Mouse (Mus musculus): Measurements from ENCODE around the gene Ear6. TPM values are rescaled to one million over a fixed set of nuclear protein-coding genes. Genes with fewer than 3 reads are reported as not detected.

Ear6 gene
- total and polyA plus RNA-seq, 2 experiments from 2014 or later: not detected

DNA sequence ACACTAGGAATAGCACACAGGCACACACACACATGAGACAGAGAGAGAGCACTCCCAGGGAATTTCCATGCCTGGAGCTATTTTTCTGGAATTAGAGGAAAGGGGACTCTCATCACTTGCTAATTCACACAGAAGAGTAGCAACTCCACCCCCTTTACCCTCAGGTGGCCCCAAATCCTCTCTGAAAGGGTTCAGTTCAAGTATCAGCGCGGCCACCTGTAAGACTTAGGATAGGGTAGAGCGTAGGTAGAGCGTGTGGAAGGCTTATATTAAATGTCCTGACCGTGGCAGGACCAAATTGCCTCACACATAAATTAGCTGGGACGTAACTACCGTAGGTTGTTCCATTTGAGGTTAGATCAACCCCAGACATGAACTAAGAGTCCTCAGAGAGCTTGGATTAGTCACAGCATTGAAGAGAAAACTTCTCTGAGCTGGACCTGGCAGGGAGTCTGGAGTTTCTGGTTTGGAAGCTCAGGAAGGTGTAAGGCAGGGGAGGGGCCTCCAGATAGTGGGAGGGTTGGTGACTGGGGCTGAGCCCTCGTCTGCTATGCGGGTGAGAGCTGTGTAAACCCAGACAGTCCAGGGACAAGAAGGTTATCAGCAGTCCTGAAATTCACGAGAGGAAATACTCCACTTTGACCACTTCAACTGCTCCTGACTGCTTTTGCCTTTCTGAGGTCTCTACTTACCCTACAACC, 39.7 kb downstream of the Ear6 start:
- 23% methylated on average over 10 of the region's 10 CpGs for WGBS
- Histone ChIP-seq H3K4me2 (ENCODE audit: low read depth) (no peak overlapping the region), H3K36me3 (ENCODE audit: insufficient read depth) (peaks cover 52% of the 10 kb centered on the region), H3K4me3 (ENCODE audit: low read depth, low read length) (no peak overlapping the region), H3K9me3 (ENCODE audit: low read length) (no peaks in the 10 kb centered on the region), H3K4me1 (ENCODE audit: insufficient read depth) (no peaks in the 10 kb centered on the region), H3K9ac (no peak overlapping the region), H3K27me3 (ENCODE audit: insufficient read depth, low read length) (no peaks in the 10 kb centered on the region), H3K27ac (ENCODE audit: low read depth, low read length) (no peak overlapping the region)
- no peak for ATAC-seq
- no peak for DNase-seq
- no peak for TF ChIP-seq CTCF (IDR thresholded peaks at IDR 0.05; ENCODE audit: low read depth)

DNA sequence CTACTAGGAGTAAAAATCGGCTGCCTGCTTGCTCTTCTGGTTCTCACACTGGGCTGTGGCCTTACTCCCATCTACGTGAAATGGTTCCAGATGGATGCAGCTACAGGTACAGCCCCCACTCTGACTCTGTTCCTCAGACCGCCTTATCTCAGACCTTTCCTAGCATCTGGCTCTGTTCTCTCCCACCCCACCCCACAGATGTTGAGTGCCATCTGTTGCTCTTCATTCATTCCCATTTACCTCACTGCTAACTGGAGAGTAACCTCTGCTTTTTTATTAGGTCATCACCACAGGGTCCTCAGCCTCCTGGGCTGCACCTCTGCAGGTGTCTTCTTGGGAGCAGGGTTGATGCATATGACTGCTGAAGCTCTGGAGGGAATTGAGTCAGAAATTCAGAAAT, 40.3 kb downstream of the Ear6 start:
- no peak for ATAC-seq

GRCm38 (mm10) chr14:51895071-51895470, 41.6 kb downstream of the Ear6 start:
- 83% methylated on average over 14 of the region's 14 CpGs for WGBS
- H3K9ac ChIP-seq: no peak overlapping the region
- no peak for TF ChIP-seq CTCF (IDR thresholded peaks at IDR 0.05; ENCODE audit: low read depth)
- H3K27me3 ChIP-seq (ENCODE audit: insufficient read depth, low read length): no peaks in the 10 kb centered on the region
- H3K4me3 ChIP-seq (ENCODE audit: low read depth, low read length): no peak overlapping the region
- ATAC-seq: peak; percentile 10; the same call in 1 of the 2 replicates
- no peak overlapping the region for H3K27ac ChIP-seq (ENCODE audit: low read depth, low read length)
- peaks cover 36% of the 10 kb centered on the region for H3K36me3 ChIP-seq (ENCODE audit: insufficient read depth)
- no peaks in the 10 kb centered on the region for H3K4me1 ChIP-seq (ENCODE audit: insufficient read depth)
- H3K9me3 ChIP-seq (ENCODE audit: low read length): no peaks in the 10 kb centered on the region
- no peak for DNase-seq
- no peak overlapping the region for H3K4me2 ChIP-seq (ENCODE audit: low read depth)

More for the DNA sequence above, 40.3 kb downstream of the Ear6 start:
- 74% methylated on average over 3 of the region's 3 CpGs for WGBS
- Histone ChIP-seq H3K36me3 (ENCODE audit: insufficient read depth) (peaks cover 48% of the 10 kb centered on the region), H3K4me1 (ENCODE audit: insufficient read depth) (no peaks in the 10 kb centered on the region), H3K9ac (no peak overlapping the region), H3K27me3 (ENCODE audit: insufficient read depth, low read length) (no peaks in the 10 kb centered on the region), H3K9me3 (ENCODE audit: low read length) (no peaks in the 10 kb centered on the region), H3K4me2 (ENCODE audit: low read depth) (no peak overlapping the region), H3K27ac (ENCODE audit: low read depth, low read length) (no peak overlapping the region), H3K4me3 (ENCODE audit: low read depth, low read length) (no peak overlapping the region)
- no peak for DNase-seq
- no peak for TF ChIP-seq CTCF (IDR thresholded peaks at IDR 0.05; ENCODE audit: low read depth)

DNA sequence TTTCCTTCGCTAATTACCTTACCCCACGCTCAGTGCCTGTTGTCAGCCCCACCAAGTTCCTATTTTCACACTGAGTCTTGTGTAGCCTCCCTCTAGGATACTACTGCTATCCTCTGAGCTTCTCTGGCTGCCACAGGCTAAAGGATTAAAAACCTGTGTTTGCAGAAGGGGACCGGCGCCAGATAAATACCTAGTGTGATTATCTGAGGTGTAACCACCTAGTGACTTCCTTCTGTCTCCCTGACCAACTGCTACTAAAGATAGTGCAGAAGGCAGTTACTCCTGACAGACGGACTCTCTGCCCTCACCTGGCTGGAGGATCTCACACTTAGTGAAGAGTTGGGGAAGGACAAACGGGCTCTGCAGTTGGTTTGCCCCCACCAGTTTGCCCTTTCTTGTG, 42.5 kb downstream of the Ear6 start:
- no peaks in the 10 kb centered on the region for H3K9me3 ChIP-seq (ENCODE audit: low read length)
- 87% methylated on average over 6 of the region's 6 CpGs for WGBS
- H3K36me3 ChIP-seq (ENCODE audit: insufficient read depth): peaks cover 26% of the 10 kb centered on the region
- H3K4me3 ChIP-seq (ENCODE audit: low read depth, low read length): no peak overlapping the region
- no peak overlapping the region for H3K9ac ChIP-seq
- H3K4me1 ChIP-seq (ENCODE audit: insufficient read depth): no peaks in the 10 kb centered on the region
- TF ChIP-seq CTCF (IDR thresholded peaks at IDR 0.05; ENCODE audit: low read depth): no peak
- DNase-seq: no peak
- no peak overlapping the region for H3K27ac ChIP-seq (ENCODE audit: low read depth, low read length)
- no peak overlapping the region for H3K4me2 ChIP-seq (ENCODE audit: low read depth)
- ATAC-seq: no peak
- H3K27me3 ChIP-seq (ENCODE audit: insufficient read depth, low read length): no peaks in the 10 kb centered on the region

DNA sequence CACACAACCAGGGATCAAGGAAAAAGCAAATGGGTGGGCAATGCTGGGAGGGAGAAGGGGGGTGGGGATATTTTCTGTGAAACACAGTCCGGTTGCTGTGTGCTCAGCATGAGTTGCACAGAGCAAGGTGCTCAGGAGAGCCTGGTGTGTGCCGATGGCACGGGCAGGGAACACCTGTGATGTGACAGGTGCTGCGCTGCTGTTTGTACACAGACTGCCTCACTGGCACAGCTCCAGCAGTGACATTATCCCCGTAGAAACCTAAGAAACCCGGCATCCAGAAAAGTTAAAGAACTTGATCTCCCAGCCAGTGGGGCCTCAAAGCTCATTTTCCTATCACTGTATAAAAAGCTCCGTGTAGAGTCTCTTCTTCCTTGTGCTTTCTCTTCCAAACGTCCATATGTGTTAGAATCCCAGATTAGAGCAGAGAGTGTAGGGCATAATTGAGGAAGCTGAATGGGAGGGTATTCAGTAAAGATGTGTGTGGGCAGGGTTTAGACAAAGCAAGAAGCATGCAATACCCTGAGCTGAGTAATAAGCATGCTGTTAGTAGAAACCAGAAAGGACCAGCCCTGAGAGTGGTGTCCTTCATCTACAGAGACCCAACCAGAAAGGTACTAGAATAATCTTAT, 43.2 kb downstream of the Ear6 start:
- peaks cover 20% of the 10 kb centered on the region for H3K36me3 ChIP-seq (ENCODE audit: insufficient read depth)
- no peaks in the 10 kb centered on the region for H3K27me3 ChIP-seq (ENCODE audit: insufficient read depth, low read length)
- TF ChIP-seq CTCF (IDR thresholded peaks at IDR 0.05; ENCODE audit: low read depth): no peak
- no peak for DNase-seq
- H3K4me1 ChIP-seq (ENCODE audit: insufficient read depth): no peaks in the 10 kb centered on the region
- H3K9me3 ChIP-seq (ENCODE audit: low read length): no peaks in the 10 kb centered on the region
- H3K4me2 ChIP-seq (ENCODE audit: low read depth): no peak overlapping the region
- H3K27ac ChIP-seq (ENCODE audit: low read depth, low read length): no peak overlapping the region
- H3K4me3 ChIP-seq (ENCODE audit: low read depth, low read length): no peak overlapping the region
- 58% methylated on average over 8 of the region's 8 CpGs for WGBS
- H3K9ac ChIP-seq: no peak overlapping the region
- no peak for ATAC-seq

DNA sequence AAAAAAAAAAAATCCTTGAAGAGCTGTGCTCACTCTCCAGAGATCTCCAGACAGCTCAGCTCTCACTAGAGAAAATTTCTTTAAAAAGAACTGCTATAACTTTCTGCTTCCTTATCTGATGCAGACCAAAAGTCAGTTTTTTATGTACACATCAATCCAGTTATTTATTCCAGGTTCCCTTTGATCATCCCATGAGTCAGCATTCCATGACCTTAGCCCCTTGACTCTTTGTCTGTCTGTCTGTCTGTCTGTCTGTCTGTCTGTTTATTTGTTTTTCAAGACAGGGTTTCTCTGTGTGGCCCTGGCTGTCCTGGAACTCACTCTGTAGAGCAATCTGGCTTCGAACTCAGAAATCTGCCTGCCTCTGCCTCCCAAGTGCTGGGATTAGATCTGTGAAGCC, 45.9 kb downstream of the Ear6 start:
- DNase-seq (no peak), ATAC-seq (no peak)
- no peaks in the 10 kb centered on the region for H3K27me3 ChIP-seq (ENCODE audit: insufficient read depth, low read length)
- H3K9ac ChIP-seq: no peak overlapping the region
- no peak for TF ChIP-seq CTCF (IDR thresholded peaks at IDR 0.05; ENCODE audit: low read depth)
- H3K27ac ChIP-seq (ENCODE audit: low read depth, low read length): no peak overlapping the region
- no peaks in the 10 kb centered on the region for H3K4me1 ChIP-seq (ENCODE audit: insufficient read depth)
- no peak overlapping the region for H3K4me3 ChIP-seq (ENCODE audit: low read depth, low read length)
- 0 out of 2 replicates have a peak, but pooled peaks cover 3% of the 10 kb centered on the region for H3K36me3 ChIP-seq (ENCODE audit: insufficient read depth)
- H3K4me2 ChIP-seq (ENCODE audit: low read depth): no peak overlapping the region
- WGBS: 90% methylated on average over 1 of the region's 1 CpGs
- no peaks in the 10 kb centered on the region for H3K9me3 ChIP-seq (ENCODE audit: low read length)
